Mouse (Mus musculus): ENCODE results near the gene Chst14. TPM values are rescaled to one million over a fixed set of nuclear protein-coding genes. Genes with fewer than 3 reads are reported as not detected.
A peak's percentile ranks its signal among the peaks of the same experiment; 100 is the strongest.

Gene Chst14
- polyA plus RNA-seq (2015; fragmentation: Nextera tagmentation; extraction: Ambion mirVana) = 19.4 and 21.6 TPM in 2 replicates

GRCm38 (mm10) chr2:118926361-118926997 lies at the start of gene Chst14:
Gene Chst14, plus strand, starts transcription at chr2:118926496.
- Histone ChIP-seq H3K4me1 (peaks cover 31% of the 10 kb centered on the region), H3K9me3 (no peaks in the 10 kb centered on the region), H3K36me3 (peaks cover 23% of the 10 kb centered on the region), H3K4me3 (peak within 1 kb of the TSS; percentile 82), H3K27ac (replicated peaks) (peak within 1 kb of the TSS; percentile 69), H3K9ac (peak within 1 kb of the TSS; percentile 91), H3K4me2 (peak within 1 kb of the TSS; percentile 89), H3K27me3 (replicated peaks) (no peaks in the 10 kb centered on the region)
- under 1% methylated on average over 47 of the region's 47 CpGs for WGBS
- peak; percentile 72; the same call in 1 of the 2 replicates for ATAC-seq (ENCODE audit: extremely low read depth, insufficient number of reproducible peaks, low FRiP score, low TSS enrichment)

- ATAC-seq (ENCODE audit: extremely low read depth, insufficient number of reproducible peaks, low FRiP score, low TSS enrichment) = no peak
- H3K9me3 ChIP-seq = no peaks in the 10 kb centered on the region
- H3K27ac ChIP-seq (replicated peaks) = no peak overlapping the region
Measured at GRCm38 (mm10) chr2:118881019-118881418, 45.3 kb upstream of the Chst14 start.

DNA sequence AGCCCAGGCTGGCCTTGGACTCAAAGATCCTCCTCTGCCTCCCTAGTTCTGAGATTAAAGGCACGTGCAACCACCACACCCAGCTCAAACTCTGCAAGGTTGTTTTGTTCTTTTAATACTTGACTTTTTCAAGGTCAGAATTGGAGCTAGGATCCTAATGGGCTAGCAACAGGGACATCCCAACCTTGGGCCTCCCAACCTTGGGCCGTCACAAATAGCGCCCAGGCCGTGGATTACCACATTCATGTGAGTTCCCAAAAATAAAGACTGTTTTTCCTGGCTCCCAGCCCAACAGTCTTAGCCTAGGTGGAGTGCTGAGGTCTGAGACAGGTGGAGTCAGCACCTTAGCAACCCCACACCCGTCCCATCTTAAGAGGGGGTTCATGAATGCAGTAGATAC lies 44.3 kb upstream of the Chst14 start:
- WGBS = 64% methylated on average over 5 of the region's 5 CpGs
- no peak overlapping the region for H3K4me3 ChIP-seq

More at GRCm38 (mm10) chr2:118881019-118881418, 45.3 kb upstream of the Chst14 start:
- no peak overlapping the region for H3K4me3 ChIP-seq
- no peak overlapping the region for H3K4me2 ChIP-seq
- H3K4me1 ChIP-seq = peaks cover 22% of the 10 kb centered on the region
- WGBS = 67% methylated on average over 4 of the region's 4 CpGs
- H3K9ac ChIP-seq = no peak overlapping the region
- H3K36me3 ChIP-seq = peaks cover 37% of the 10 kb centered on the region
- H3K27me3 ChIP-seq (replicated peaks) = peaks cover 23% of the 10 kb centered on the region

DNA sequence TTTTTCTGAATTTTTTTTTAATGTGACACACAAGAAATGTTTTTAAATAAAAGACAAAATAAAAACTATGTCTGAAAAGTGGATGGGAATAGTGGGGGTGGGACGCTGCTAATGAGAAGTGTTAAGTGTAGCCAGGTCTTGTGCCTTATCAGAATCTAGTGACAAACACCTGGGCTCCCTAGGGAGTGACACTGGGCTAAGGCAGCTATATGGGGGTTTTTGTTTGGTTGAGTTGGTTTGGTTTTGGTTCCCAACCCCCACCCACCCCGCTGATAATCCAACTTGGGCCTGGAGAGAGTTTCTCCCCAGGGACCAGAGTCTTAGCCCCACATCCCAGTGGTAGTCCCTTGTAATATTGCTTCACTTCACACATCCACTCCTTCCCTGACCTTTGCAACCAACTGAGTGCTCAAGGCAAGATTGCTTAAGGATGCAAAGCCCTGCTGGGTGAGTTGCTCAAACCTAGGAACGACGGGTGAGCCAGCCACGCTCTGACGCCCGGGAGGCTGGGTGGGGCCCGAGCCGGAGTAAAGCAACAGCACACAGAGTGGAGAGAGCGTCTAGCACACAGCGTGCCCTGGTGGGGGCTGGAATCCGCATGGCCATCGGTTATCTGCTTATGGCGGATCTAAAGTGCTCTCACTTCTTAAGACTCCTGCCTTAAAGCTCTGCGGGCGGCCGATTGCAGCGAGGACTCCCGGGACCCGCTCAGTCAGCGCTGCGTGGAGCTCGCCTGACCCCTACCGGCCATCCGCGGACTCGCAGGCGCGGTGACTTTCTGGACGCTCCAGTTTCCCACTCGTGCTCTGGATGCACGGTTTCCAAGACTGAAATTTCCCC lies 43.2 kb upstream of the Chst14 start:
- peak; percentile 64 for ATAC-seq (ENCODE audit: extremely low read depth, insufficient number of reproducible peaks, low FRiP score, low TSS enrichment)
- H3K9ac ChIP-seq = peak overlapping the region; percentile 76
- H3K9me3 ChIP-seq = no peaks in the 10 kb centered on the region
- H3K4me3 ChIP-seq = peak overlapping the region; percentile 47
- H3K36me3 ChIP-seq = peaks cover 18% of the 10 kb centered on the region
- H3K4me2 ChIP-seq = peak overlapping the region; percentile 73
- no peak overlapping the region for H3K27ac ChIP-seq (replicated peaks)
- 3% methylated on average over 32 of the region's 32 CpGs for WGBS
- H3K27me3 ChIP-seq (replicated peaks) = peaks cover 40% of the 10 kb centered on the region
- H3K4me1 ChIP-seq = peaks cover 32% of the 10 kb centered on the region

More for the DNA sequence above, 44.3 kb upstream of the Chst14 start:
- no peak for ATAC-seq (ENCODE audit: extremely low read depth, insufficient number of reproducible peaks, low FRiP score, low TSS enrichment)
- Histone ChIP-seq H3K4me2 (no peak overlapping the region), H3K27me3 (replicated peaks) (peaks cover 33% of the 10 kb centered on the region), H3K9me3 (no peaks in the 10 kb centered on the region), H3K4me1 (peaks cover 22% of the 10 kb centered on the region), H3K27ac (replicated peaks) (no peak overlapping the region), H3K9ac (no peak overlapping the region), H3K36me3 (peaks cover 28% of the 10 kb centered on the region)

- H3K4me3 ChIP-seq = peak overlapping the region; percentile 21
- H3K9ac ChIP-seq = peak overlapping the region; percentile 57
- no peaks in the 10 kb centered on the region for H3K9me3 ChIP-seq
- H3K4me1 ChIP-seq = peaks cover 24% of the 10 kb centered on the region
- H3K36me3 ChIP-seq = no peaks in the 10 kb centered on the region
- H3K4me2 ChIP-seq = peak overlapping the region; percentile 60
- ATAC-seq (ENCODE audit: extremely low read depth, insufficient number of reproducible peaks, low FRiP score, low TSS enrichment) = peak; percentile 40; the same call in 1 of the 2 replicates
- peak overlapping the region; percentile 26 for H3K27ac ChIP-seq (replicated peaks)
- WGBS = 53% methylated on average over 13 of the region's 13 CpGs
- peaks cover 73% of the 10 kb centered on the region for H3K27me3 ChIP-seq (replicated peaks)
Measured at GRCm38 (mm10) chr2:118887440-118887839, 38.9 kb upstream of the Chst14 start.

GRCm38 (mm10) chr2:118887845-118888548 lies 38.3 kb upstream of the Chst14 start:
- H3K4me1 ChIP-seq = peaks cover 18% of the 10 kb centered on the region
- no peaks in the 10 kb centered on the region for H3K36me3 ChIP-seq
- H3K9ac ChIP-seq = peak overlapping the region; percentile 57
- H3K27ac ChIP-seq (replicated peaks) = peak overlapping the region; percentile 26
- no peaks in the 10 kb centered on the region for H3K9me3 ChIP-seq
- peak overlapping the region; percentile 60 for H3K4me2 ChIP-seq
- 13% methylated on average over 14 of the region's 14 CpGs for WGBS
- peak overlapping the region; percentile 21 for H3K4me3 ChIP-seq
- H3K27me3 ChIP-seq (replicated peaks) = peaks cover 78% of the 10 kb centered on the region
- ATAC-seq (ENCODE audit: extremely low read depth, insufficient number of reproducible peaks, low FRiP score, low TSS enrichment) = peak; percentile 80

DNA sequence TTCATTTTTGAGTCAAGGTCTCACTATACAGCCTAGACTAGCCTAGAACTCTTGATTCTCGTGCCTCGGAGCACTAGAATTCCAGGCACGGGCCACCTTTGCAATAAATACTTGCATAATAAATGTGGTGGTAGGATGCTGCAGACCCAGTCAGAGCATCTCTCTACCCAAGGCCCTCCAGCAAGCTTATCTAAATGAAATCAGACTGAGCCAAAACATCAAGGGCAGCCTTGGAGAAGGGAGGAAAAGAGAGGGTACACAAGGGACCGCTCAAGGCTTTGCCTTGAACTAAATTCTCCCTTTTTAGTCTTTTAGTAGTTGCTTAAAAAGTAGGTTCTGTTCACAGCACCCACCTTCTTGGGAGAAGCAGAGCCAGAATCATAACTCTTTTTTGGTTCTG lies 35.1 kb upstream of the Chst14 start:
- ATAC-seq (ENCODE audit: extremely low read depth, insufficient number of reproducible peaks, low FRiP score, low TSS enrichment) = no peak
- Histone ChIP-seq H3K9me3 (no peaks in the 10 kb centered on the region), H3K4me1 (peaks cover 20% of the 10 kb centered on the region), H3K9ac (no peak overlapping the region), H3K36me3 (no peaks in the 10 kb centered on the region), H3K4me2 (no peak overlapping the region), H3K4me3 (no peak overlapping the region), H3K27me3 (replicated peaks) (peaks cover 85% of the 10 kb centered on the region), H3K27ac (replicated peaks) (no peak overlapping the region)
- 85% methylated on average over 4 of the region's 4 CpGs for WGBS

GRCm38 (mm10) chr2:118895990-118896913 lies 30.0 kb upstream of the Chst14 start:
- peak overlapping the region; percentile 57 for H3K4me3 ChIP-seq
- H3K9ac ChIP-seq = peak overlapping the region; percentile 72
- H3K4me2 ChIP-seq = peak overlapping the region; percentile 87
- H3K4me1 ChIP-seq = peaks cover 37% of the 10 kb centered on the region
- under 1% methylated on average over 38 of the region's 38 CpGs for WGBS
- H3K27me3 ChIP-seq (replicated peaks) = peaks cover 96% of the 10 kb centered on the region
- no peak for ATAC-seq (ENCODE audit: extremely low read depth, insufficient number of reproducible peaks, low FRiP score, low TSS enrichment)
- no peak overlapping the region for H3K27ac ChIP-seq (replicated peaks)
- no peaks in the 10 kb centered on the region for H3K9me3 ChIP-seq
- no peaks in the 10 kb centered on the region for H3K36me3 ChIP-seq

DNA sequence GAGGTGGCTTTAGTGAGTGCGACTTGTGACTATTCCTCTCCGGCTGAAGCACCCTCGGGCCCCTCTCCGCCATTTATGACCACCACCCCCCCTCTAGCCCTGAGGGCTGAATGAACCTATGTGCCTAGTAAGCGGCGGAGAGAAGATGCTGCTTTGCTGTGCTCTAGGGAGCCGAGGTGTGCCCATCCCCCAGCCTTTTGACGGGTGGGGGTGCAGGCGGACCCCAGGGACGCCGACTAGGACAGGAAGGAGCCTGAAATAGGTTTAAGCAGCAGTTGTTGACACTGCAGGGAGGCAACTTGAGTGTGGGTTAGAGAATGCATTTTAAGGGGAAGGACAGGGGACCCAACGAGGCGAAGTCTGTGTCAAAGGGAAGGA lies 29.4 kb upstream of the Chst14 start:
- Histone ChIP-seq H3K27ac (replicated peaks) (no peak overlapping the region), H3K36me3 (no peaks in the 10 kb centered on the region), H3K4me3 (peak overlapping the region; percentile 57), H3K9me3 (no peaks in the 10 kb centered on the region), H3K4me1 (peaks cover 37% of the 10 kb centered on the region), H3K4me2 (peak overlapping the region; percentile 87), H3K27me3 (replicated peaks) (peaks cover 90% of the 10 kb centered on the region), H3K9ac (peak overlapping the region; percentile 72)
- no peak for ATAC-seq (ENCODE audit: extremely low read depth, insufficient number of reproducible peaks, low FRiP score, low TSS enrichment)
- 2% methylated on average over 13 of the region's 13 CpGs for WGBS

- H3K27ac ChIP-seq (replicated peaks) = no peak overlapping the region
- H3K27me3 ChIP-seq (replicated peaks) = peaks cover 85% of the 10 kb centered on the region
- no peaks in the 10 kb centered on the region for H3K9me3 ChIP-seq
- no peaks in the 10 kb centered on the region for H3K36me3 ChIP-seq
- peak overlapping the region; percentile 72; the same call in 1 of the 2 replicates for H3K9ac ChIP-seq
- H3K4me2 ChIP-seq = peak overlapping the region; percentile 87
- H3K4me1 ChIP-seq = peaks cover 37% of the 10 kb centered on the region
- WGBS = 3% methylated on average over 7 of the region's 7 CpGs
- peak overlapping the region; percentile 57 for H3K4me3 ChIP-seq
- ATAC-seq (ENCODE audit: extremely low read depth, insufficient number of reproducible peaks, low FRiP score, low TSS enrichment) = no peak
Measured at GRCm38 (mm10) chr2:118897392-118897791, 28.9 kb upstream of the Chst14 start.
